Mouse (Mus musculus) hindbrain, postnatal 0 days (tissue): ENCODE measurements around the gene Cacna2d3. TPM values are rescaled to one million over a fixed set of nuclear protein-coding genes. Genes with fewer than 3 reads are reported as not detected.

Experiments used
- ATAC-seq: fragments of 200-750 bp; cut with Nextera tagmentation; 2 replicates; pipeline ENCODE4 v1.8.0; 2017; ENCODE audit warnings: mild to moderate bottlenecking, moderate TSS enrichment, moderate library complexity
- DNase-seq: peaks from one replicate; pipeline ENCODE4 v3.0.0-alpha.2; 2015; ENCODE audit warnings: low spot score
- H3K27ac ChIP-seq: fragments of 300-500 bp; sonication (generic); 2 replicates; pipeline ENCODE4 v1.5.1; 2014; ENCODE audit warnings: mild to moderate bottlenecking
- H3K27me3 ChIP-seq: fragments of 300-500 bp; sonication (generic); 2 replicates; pipeline ENCODE4 v1.6.1; 2014; ENCODE audit warnings: low read length, mixed read lengths; ENCODE audit not compliant: insufficient read depth
- H3K36me3 ChIP-seq: fragments of 300-500 bp; sonication (generic); 2 replicates; pipeline ENCODE4 v1.6.1; 2014; ENCODE audit warnings: low read length, mixed read lengths; ENCODE audit not compliant: insufficient read depth
- H3K4me1 ChIP-seq: fragments of 300-500 bp; sonication (generic); 2 replicates; pipeline ENCODE4 v1.6.1; 2014; ENCODE audit warnings: antibody characterized with exemption, low read length, mixed read lengths; ENCODE audit not compliant: insufficient read depth
- H3K4me2 ChIP-seq: fragments of 300-500 bp; sonication (generic); 2 replicates; pipeline ENCODE4 v1.6.1; 2014; ENCODE audit warnings: low read depth, mild to moderate bottlenecking, low read length, moderate library complexity, mixed read lengths
- H3K4me3 ChIP-seq: fragments of 300-500 bp; sonication (generic); 2 replicates; pipeline ENCODE4 v1.5.1; 2014; ENCODE audit warnings: low read length
- H3K9ac ChIP-seq: fragments of 300-500 bp; sonication (generic); replicated peaks from 2 replicates; pipeline ENCODE4 v1.6.1; 2014; ENCODE audit warnings: mild to moderate bottlenecking, low read length, moderate library complexity, mixed read lengths
- H3K9me3 ChIP-seq: fragments of 300-500 bp; sonication (generic); 2 replicates; pipeline ENCODE4 v1.6.1; 2016; ENCODE audit warnings: low read length, mixed read lengths
- CTCF ChIP-seq: IDR thresholded peaks from 2 replicates; pipeline ENCODE4 v1.5.1; 2016; ENCODE audit warnings: antibody characterized with exemption, control low read depth, low read depth
- WGBS: fragments of 180-500 bp; shearing (Covaris S2); extraction: QIAGEN DNeasy Blood & Tissue Kit; methylation state at CpG from one replicate; pipeline ENCODE4 v1.1.7; 2014; 5-methylcytosine and 5-hydroxymethylcytosine counted together
- polyA plus RNA-seq: library from polyadenylated mRNA; unstranded; fragments of >200 nt; fragmentation: Nextera tagmentation; extraction: Ambion mirVana; gene quantifications from 2 replicates; pipeline ENCODE4 v1.2.1, GENCODE M21; 2015
- total RNA-seq: library from RNA; depleted of rRNA; stranded (reverse); fragments of >200 nt; gene quantifications from 2 replicates; pipeline ENCODE4 v1.2.3, GENCODE M21; 2014

The Cacna2d3 gene
- total and polyA plus RNA-seq, 2 experiments from 2014 or later: 37.6 to 39.0 TPM

GRCm38 (mm10) chr14:29558440-29558839, 163.2 kb downstream of the Cacna2d3 start:
- DNase-seq (no peak), ATAC-seq (no peak)
- Histone ChIP-seq H3K9me3 (no peaks in the 10 kb centered on the region), H3K27me3 (no peaks in the 10 kb centered on the region), H3K36me3 (no peaks in the 10 kb centered on the region), H3K9ac (no peak overlapping the region), H3K4me1 (no peaks in the 10 kb centered on the region), H3K27ac (no peak overlapping the region), H3K4me3 (no peak overlapping the region), H3K4me2 (no peak overlapping the region)
- WGBS: 86% methylated on average over 8 of the region's 8 CpGs
- no peak for TF ChIP-seq CTCF

GRCm38 (mm10) chr14:29556152-29556551, 165.5 kb downstream of the Cacna2d3 start:
- WGBS: 78% methylated on average over 3 of the region's 3 CpGs
- H3K36me3 ChIP-seq: no peaks in the 10 kb centered on the region
- H3K9me3 ChIP-seq: no peaks in the 10 kb centered on the region
- no peak for TF ChIP-seq CTCF
- ATAC-seq: no peak
- DNase-seq: no peak
- H3K27ac ChIP-seq: no peak overlapping the region
- H3K4me3 ChIP-seq: no peak overlapping the region
- no peak overlapping the region for H3K4me2 ChIP-seq
- H3K27me3 ChIP-seq: no peaks in the 10 kb centered on the region
- H3K4me1 ChIP-seq: no peaks in the 10 kb centered on the region
- no peak overlapping the region for H3K9ac ChIP-seq

GRCm38 (mm10) chr14:29552471-29552870, 169.2 kb downstream of the Cacna2d3 start:
- no peak for TF ChIP-seq CTCF
- Histone ChIP-seq H3K27ac (no peak overlapping the region), H3K36me3 (no peaks in the 10 kb centered on the region), H3K9me3 (no peaks in the 10 kb centered on the region), H3K9ac (no peak overlapping the region), H3K4me3 (no peak overlapping the region), H3K4me2 (no peak overlapping the region), H3K27me3 (no peaks in the 10 kb centered on the region), H3K4me1 (no peaks in the 10 kb centered on the region)
- DNase-seq (no peak), ATAC-seq (no peak)
- WGBS: 45% methylated on average over 5 of the region's 5 CpGs

GRCm38 (mm10) chr14:29548646-29549045, 173.0 kb downstream of the Cacna2d3 start:
- H3K27me3 ChIP-seq: no peaks in the 10 kb centered on the region
- H3K9me3 ChIP-seq: no peaks in the 10 kb centered on the region
- DNase-seq (peak; percentile 19), ATAC-seq (no peak)
- TF ChIP-seq CTCF: no peak
- 55% methylated on average over 5 of the region's 5 CpGs for WGBS
- H3K36me3 ChIP-seq: no peaks in the 10 kb centered on the region
- H3K9ac ChIP-seq: no peak overlapping the region
- no peak overlapping the region for H3K4me3 ChIP-seq
- H3K4me2 ChIP-seq: no peak overlapping the region
- H3K4me1 ChIP-seq: no peaks in the 10 kb centered on the region
- H3K27ac ChIP-seq: no peak overlapping the region

GRCm38 (mm10) chr14:29530516-29530915, 191.1 kb downstream of the Cacna2d3 start:
- no peak overlapping the region for H3K27ac ChIP-seq
- no peak overlapping the region for H3K4me2 ChIP-seq
- H3K4me3 ChIP-seq: no peak overlapping the region
- H3K36me3 ChIP-seq: no peaks in the 10 kb centered on the region
- TF ChIP-seq CTCF: no peak
- no peak for ATAC-seq
- H3K9ac ChIP-seq: no peak overlapping the region
- H3K9me3 ChIP-seq: no peaks in the 10 kb centered on the region
- no peak for DNase-seq
- WGBS: 89% methylated on average over 3 of the region's 3 CpGs
- H3K4me1 ChIP-seq: no peaks in the 10 kb centered on the region
- H3K27me3 ChIP-seq: no peaks in the 10 kb centered on the region

- no peak for TF ChIP-seq CTCF
- no peak overlapping the region for H3K4me3 ChIP-seq
- WGBS: 55% methylated on average over 10 of the region's 10 CpGs
Measured at GRCm38 (mm10) chr14:29528696-29529095, 193.0 kb downstream of the Cacna2d3 start.

GRCm38 (mm10) chr14:29519751-29520669, 201.7 kb downstream of the Cacna2d3 start:
- ATAC-seq: no peak
- TF ChIP-seq CTCF: no peak
- Histone ChIP-seq H3K9me3 (no peaks in the 10 kb centered on the region), H3K4me2 (no peak overlapping the region), H3K4me3 (no peak overlapping the region), H3K27ac (no peak overlapping the region), H3K36me3 (no peaks in the 10 kb centered on the region), H3K9ac (no peak overlapping the region), H3K4me1 (no peaks in the 10 kb centered on the region), H3K27me3 (no peaks in the 10 kb centered on the region)
- WGBS: 32% methylated on average over 7 of the region's 7 CpGs
- peak; percentile 18 for DNase-seq

More at GRCm38 (mm10) chr14:29528696-29529095, 193.0 kb downstream of the Cacna2d3 start:
- H3K27me3 ChIP-seq: no peaks in the 10 kb centered on the region
- no peaks in the 10 kb centered on the region for H3K4me1 ChIP-seq
- no peak overlapping the region for H3K4me2 ChIP-seq
- no peak overlapping the region for H3K27ac ChIP-seq
- no peaks in the 10 kb centered on the region for H3K9me3 ChIP-seq
- ATAC-seq (no peak), DNase-seq (no peak)
- H3K36me3 ChIP-seq: no peaks in the 10 kb centered on the region
- H3K9ac ChIP-seq: no peak overlapping the region
